Mouse (Mus musculus) testis, adult 2 months (tissue): ENCODE results near the gene Tstd2.

Experiments used
- CTCF ChIP-seq: fragments of 200-500 bp; IDR thresholded peaks from 2 replicates; pipeline ENCODE4 v1.5.1; 2012; ENCODE audit warnings: low read depth, mild to moderate bottlenecking, inconsistent platforms, low read length, moderate library complexity; ENCODE audit not compliant: control insufficient read depth, insufficient read depth, insufficient replicate concordance
- POLR2A ChIP-seq: fragments of 200-500 bp; IDR thresholded peaks from 2 replicates; pipeline ENCODE4 v1.6.1; 2012; ENCODE audit warnings: low read depth, mild to moderate bottlenecking, inconsistent platforms, low read length, moderate library complexity; ENCODE audit not compliant: control insufficient read depth

GRCm38 (mm10) chr4:46096546-46096945 lies 41.9 kb downstream of the Tstd2 start:
- TF ChIP-seq CTCF: no peak
- TF ChIP-seq POLR2A: no peak
